Mouse (Mus musculus) hematopoietic stem cell, adult 5-6 weeks (primary cell): ENCODE measurements at regions not wholly inside any gene's neighbourhood (a gene's known extent, or its start where the extent isn't known, plus 50 kb on each side); places are given as distances from the start of the nearest gene placed in this dataset.

Experiments used
- ATAC-seq, 2 experiments: fragments of 125-278 bp in 1 of 2; replicated peaks in 1 of 2; 2 replicates each; pipeline ENCODE4 v1.8.0; 2016 to 2017; ENCODE audit warnings: inconsistent platforms in 2 of 2, mild to moderate bottlenecking in 2 of 2, moderate number of reproducible peaks in 2 of 2, low read depth in 1 of 2, moderate TSS enrichment in 1 of 2; ENCODE audit not compliant: low FRiP score in 2 of 2, poor library complexity in 2 of 2, severe bottlenecking in 2 of 2, insufficient read depth in 1 of 2, low TSS enrichment in 1 of 2

DNA sequence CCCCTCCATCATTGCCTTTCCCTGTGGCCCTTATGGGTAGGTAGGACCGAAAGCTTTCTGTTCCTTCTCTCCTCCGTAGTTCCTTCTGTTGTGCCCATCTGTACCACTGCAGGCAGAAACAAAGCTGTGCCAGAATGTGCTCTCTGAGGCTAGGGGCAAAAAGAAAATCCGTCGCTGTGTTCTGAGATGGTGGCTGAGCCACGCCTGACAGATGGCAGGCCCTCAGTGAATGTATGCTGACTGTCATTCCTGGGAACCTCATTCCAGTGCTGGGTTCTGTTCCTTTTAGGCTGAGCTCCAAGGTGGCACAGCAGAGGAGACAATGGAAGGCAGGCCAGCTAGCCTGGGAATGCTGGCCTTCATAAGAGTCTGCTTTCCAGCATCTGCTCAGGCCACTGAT is 54.0 kb upstream of the Boc start:
- ATAC-seq: no peak

DNA sequence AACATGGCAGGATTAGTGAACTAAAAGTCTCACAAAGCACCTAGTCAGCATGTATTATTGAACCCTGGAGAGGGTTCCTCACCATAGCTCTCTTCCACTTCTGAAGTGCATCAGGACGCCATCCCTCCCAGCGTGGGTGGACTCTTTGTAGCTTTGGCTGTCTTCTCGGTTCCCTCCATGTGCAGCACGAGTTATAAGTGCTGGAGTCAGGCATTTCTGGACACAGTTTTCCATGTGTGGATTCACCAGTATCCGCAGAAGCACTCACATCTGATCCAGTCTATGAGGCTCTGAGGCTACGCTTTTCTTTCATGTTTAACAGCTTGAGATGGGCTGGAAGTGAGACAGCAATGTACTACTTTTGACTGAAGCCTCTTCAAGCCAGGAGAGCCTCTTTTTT is 52.8 kb upstream of the Boc start:
- ATAC-seq: no peak

DNA sequence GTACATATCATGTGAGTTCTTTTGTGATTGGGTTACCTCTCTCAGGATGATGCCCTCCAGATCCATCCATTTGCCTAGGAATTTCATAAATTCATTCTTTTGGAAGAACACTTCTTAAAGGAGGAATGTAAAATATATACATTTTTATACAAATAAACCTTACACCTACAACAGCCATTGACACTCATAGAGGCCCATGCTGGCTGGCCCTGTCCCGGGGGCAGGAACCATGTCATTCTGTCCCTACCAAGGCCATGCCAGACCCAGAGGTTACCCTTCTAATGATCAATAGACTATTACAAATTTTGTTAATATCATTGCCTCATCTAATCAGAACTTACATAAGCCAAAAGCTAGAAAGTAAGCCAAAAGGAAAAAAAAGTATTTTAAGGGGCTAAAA is 49.9 kb upstream of the Boc start:
- ATAC-seq: no peak
